Mouse (Mus musculus) A20 (cell line): Measurements from ENCODE around the gene Prf1.

Experiments used
- DNase-seq: peaks from one replicate; pipeline ENCODE4 v3.0.0-alpha.2; 2011; ENCODE audit warnings: low read depth, low spot score

The Prf1 gene

DNA sequence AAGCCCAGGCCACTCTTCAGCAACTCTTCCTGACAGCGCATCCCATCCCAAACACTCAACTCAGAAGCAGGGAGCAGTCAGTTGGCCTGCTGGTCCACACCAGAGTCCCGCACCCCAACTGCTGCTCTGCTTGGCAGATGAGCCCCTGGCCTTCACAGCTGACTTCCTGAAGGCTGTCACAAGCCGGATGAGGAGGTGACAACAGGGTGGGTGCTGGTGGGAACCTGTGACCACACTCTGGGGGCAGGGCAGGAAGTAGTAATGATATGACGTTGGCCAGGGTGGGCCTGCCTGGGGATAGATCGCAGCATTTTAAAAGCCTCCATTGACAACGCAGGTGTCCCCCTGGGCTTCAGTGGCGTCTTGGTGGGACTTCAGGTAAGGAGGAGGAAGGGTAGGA lies at the start of gene Prf1:
Gene Prf1, plus strand, starts transcription at position 357 of the 400 bp plus-strand sequence.
- no peak for DNase-seq

DNA sequence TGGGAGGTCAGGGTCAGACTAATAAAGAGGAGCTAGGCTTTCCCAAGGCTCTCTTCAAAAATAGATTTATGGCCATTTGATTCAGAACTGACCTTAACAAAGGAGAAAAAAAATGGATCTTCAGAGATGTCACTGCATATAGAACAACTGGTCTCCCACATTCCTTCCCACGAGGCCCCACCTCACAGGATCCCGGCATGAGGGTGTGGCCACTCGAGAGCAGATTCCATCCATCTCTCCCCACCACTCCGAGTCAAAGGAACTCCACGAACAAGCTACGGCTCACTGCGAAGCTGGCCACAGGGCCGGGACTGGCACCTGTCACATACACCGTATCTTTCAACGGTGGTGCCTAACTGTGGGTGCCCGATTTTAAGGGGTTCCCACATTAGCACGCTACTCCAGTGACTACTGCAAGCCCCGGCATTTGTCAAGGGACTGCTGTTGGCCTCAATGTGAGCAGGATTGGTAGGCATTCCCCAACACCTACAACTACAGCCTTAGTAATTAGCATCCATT lies 49.0 kb upstream of the Prf1 start:
- no peak for DNase-seq

DNA sequence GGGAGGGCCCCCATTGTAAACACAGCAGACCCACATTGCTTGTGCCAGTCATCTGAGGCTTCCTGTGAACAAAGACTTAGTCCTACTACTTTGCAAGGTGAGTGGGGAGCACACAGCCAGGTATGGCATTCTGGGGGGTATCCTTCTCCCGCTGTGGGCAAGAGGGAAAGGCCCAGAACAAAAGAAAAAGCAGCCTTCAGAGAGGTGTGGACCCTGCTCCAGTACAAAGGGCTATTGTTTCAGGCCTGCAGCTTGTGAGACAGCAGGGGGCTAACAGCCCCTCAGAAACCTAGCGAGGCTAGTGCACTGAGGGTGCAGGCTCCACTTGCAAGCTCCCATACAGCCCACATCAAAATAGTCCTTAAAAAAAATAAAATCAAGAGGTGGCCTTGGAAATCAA lies 47.7 kb upstream of the Prf1 start:
- no peak for DNase-seq

DNA sequence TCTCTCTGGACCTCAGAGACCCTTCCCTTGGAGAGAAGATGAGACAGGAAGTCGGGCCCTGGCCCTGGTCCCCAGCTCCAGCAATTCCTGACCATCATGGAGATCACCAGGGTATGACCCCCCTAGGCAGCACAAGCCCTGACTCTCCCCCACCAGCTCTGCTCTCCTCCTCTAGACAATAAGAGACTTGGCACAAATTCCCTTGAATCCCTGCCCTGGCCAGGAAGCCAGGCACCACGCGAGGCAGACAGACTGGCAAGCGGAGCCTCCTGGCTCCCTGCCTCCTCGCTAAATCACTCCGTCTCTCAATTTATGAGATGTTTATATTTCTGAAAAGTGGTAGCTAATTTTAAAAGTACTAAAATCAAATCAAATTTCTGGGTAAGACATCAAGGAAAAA lies 42.9 kb upstream of the Prf1 start:
- DNase-seq: no peak

DNA sequence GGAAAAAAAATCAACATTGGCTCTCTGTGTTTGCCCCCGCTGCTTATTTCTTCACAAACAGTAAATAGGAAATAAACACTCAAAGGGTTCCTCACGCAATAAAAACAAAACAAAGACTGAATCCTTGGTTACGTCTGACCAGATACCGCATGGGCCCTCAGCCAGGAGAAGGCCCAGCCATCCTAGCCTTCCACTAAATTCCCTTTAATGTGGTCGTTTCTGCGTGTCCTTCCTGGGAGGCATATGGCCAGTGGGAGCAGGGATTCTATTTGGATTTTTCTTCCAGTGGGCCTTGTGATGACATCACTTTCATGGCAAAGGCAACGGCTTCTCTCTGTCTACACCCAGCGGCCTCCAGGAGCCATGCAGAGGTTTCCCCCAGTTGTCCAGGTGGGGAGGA lies 42.4 kb upstream of the Prf1 start:
- no peak for DNase-seq

DNA sequence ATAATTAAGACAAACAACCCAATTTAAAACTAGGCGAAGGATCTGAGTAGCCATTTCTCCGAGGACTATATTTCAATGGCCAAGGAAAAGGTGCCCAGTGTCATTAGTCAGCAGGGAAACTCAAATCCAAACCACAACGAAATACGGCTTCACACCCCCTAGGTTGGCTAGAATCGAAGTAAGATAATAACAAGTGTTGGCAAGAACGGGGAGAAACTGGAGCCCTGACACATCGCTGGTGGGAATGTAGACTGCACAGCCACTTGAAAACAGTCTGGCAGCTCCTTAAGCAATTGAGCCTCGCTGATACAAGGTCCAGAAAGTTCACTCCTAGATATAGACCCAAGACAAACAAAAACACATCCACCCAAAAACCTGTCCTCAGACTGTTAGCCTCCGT lies 41.0 kb upstream of the Prf1 start:
- DNase-seq: no peak

DNA sequence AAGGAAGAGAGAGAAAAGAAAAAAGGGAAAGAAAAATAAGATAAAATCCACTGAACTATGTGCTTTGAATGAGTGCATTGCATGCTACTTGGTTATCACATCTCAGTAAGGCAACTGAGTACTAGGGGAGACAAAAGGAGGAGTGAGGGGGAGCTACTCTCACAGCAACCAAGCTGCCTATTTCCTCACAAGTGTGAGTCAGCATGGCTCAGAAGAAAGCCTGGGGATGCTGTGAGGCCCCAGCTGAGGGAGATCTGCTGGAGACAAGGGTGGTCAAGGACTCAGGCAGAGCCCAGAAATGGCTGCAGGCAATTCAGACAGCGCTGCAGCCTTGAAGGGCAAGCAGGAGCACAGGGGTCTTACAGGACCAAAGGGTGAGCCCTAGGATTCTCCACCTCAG lies 39.5 kb upstream of the Prf1 start:
- DNase-seq: no peak

DNA sequence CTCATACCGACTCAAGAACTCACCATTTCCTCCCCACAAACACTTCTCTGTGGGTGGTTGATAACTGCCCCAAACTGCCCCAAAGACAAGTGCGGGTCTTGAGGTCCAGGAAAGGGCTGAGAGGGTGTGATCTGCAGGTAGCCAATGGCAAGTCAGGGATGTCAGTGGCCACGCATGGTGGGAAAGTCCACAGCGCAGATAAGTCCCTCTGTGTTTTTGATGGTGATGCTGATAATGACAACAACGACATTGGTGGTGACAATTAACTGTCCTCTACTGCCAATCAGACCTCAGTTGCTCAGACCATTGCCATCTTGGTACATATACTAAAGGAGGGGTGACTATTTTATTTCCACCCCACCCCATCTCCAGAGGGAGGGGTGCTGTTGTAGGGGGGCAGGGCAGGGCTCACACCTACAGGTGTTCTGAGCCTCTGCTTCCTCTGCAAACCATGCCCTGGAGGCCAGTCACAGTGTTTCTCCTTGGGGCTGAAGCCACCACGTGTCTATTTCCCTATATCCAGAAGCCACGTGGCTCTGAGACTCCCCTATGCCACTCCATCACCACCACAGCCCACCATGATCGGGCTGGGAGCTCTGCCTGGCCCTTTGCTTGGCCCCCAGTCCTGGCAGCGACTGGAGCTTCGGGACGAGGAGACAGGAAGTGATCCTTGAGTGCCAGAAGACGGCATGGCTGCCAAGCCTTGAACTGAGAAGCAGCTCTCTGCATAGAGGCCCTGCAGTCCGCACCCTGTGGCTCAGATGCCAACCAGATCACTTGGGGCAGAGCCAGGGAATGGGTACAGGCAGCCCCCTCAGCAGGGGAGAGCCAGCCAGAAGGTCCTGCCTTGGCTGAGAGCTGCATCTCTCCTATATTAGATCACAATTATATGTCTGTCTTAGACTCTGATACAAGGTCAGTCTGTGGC lies 36.1 kb upstream of the Prf1 start:
- DNase-seq: no peak

DNA sequence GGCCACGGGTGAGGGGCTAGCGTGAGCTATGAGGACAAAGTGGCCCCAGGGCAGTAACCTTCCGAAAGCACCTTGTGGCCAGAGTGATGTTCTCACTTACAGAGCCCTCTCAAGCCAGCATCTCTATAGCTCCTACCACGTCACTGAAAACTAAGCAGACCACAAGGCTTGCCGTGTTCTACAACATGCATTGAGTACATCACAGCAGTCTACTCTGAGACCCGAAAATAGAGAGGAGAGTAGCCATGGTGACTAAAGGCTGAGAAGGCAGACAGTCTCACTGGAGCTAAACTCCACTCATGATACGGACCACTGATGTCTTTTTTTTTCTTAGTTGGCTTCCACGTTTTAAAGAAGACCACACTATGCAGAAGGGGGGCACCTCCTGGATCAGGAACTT lies 34.0 kb upstream of the Prf1 start:
- no peak for DNase-seq

DNA sequence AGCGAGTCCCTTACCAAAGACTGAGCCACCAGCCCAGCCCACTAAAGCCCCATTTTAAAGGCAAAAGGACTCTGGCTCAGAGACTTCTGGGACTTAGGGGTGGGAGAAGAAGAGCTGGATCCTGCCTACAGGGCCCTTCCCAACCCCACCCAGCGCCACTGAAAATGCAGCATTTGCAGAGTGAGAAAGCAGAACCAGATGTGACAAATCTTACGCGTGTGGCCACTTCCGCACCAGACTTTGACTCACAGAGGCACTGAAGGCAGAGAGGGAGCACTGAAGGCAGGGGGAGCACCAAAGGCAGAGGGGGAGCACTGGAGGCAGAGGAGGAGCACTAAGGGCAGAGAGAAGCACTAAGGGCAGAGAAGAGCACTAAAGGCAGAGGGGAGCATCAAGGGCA lies 30.3 kb upstream of the Prf1 start:
- no peak for DNase-seq

DNA sequence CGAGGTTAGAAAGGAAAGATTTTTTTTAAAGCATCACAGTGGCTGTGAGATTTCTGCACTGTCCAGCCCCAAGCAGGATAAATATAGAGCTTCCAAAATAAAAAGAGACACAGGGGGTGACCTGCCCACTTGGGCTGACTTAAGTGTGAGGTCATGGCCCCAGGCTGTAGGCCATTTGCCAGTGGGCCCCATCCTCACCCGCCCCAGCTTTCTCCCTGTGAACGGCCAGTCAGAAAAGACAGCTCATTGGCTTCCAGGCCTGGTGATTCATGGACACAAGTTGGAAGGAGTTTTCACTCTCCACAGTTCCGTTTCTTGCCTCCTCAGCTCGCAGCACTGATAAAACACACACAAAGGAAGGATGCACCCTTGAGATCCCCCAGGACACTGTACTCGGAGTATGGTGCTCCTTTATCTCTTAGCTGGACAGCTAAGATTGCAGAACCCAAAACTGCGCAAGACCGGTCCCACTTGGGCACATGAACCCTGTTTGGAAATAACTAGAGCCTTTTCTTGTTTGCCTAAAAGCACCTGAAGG lies 25.5 kb upstream of the Prf1 start:
- DNase-seq: no peak

DNA sequence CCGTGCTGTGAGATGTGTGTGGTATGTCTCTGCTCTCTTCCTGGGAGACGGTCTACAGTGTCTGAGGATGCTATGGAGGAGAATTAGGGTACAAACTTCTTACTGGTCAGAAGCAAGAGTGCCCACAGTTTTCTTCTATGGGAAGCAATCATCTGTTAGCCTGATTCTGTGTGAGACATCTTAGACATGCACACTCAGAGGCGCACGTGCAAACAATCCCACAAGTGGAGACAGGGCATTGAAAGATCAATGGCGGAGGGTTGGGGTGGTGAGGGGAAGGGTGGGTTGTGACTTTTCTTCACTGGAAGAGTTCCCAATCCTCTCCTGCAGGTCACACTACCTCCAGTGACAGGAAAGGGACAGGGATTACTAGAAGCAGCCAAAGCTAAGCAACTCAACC lies 25.0 kb upstream of the Prf1 start:
- DNase-seq: no peak

DNA sequence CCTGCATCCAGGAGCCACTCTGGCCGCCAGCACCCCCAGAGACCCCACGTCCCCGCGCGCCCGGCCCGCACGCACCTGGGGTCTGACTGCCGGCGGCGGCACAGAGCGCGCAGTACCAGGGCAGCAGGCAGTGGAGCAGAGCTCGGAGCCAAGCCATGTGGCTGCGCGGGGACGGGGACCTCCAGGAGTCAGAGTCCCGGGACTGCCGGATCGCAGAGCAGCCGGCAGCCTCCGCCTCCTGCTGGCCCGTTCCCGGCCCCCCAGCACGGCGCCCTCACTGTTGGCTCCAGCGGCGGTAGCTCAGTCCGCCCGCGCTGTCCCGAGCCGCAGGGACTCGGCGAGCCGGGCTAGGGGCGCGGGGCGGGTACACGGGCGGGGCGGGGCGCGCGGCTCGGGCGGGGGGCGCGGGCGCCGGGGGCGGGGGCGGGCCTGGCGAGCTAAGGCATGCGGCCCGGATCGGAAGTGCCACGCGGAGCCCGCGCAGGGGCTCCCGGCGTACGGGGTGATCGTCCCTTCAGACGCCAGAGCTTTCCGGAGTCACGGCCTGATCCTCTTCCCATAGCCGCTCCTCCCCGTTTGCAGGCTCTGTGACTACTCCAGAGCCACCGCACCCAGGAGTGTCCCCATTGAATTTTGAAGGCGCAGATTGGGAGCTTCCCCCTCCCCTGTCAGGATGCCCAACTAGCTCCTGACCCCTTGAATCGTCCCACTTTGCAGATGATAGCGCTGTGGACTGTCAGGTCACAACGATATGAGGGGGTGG lies 24.4 kb upstream of the Prf1 start, which contains the start of gene Adamts14:
Gene Adamts14, minus strand, starts transcription at position 358 of the 763 bp plus-strand sequence.
- no peak for DNase-seq

DNA sequence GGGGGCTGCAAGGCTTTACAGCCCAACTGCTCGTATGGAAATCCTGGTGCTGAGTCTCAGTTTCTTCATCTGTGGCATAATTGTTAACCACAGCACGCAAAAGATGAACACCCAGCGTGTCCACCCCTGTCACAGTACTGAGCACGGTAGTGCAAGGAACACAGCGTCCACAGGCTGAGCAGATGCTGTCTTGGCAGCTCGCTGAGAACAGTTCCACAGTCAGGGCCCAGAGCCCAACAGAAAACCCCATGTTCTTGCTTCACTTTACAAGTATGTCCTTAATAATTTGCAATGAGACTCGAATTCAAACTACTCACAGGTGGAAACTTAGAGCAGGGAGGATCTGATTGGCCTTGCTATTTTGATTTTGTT lies 23.8 kb upstream of the Prf1 start:
- DNase-seq: no peak

DNA sequence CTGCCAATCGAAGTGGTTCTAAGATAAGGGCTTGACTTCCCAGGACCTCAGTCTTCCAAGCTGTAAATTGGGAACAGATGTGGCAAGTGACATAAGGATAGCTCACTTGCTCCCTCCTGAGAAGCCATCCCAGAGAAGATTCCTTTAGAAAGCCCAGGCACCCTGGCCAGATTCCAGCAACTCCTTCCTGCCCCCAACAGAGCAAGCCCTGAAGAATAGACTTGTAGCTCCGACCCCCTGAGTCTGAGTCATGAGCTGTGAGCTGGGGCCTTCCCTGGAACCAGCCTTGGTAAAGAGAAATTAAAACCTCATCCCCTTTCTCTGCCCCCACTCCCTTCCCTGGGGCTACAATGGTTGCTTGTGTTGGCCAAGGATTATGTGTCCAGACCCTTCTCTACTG lies 23.1 kb upstream of the Prf1 start:
- DNase-seq: no peak

DNA sequence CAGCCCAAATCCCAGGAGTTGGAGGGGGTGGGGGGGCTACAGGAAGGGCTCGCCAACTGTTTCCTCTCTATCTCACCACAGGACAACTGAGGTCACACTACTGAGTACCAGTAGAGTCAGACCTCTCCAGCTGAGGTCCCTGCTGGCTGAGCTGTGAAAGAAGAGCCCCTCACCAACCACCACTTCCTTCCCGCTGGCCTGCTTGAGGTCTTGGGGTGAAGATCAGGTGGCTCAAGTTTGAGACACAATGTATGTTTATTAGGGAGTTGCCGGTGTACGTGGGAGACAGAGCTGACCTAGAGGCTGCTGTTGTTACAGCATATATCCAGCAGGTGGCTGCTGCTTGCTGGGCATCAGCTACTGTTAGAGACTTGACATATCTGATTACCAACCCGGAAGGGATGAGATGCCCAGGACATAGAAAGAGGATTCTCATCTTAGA lies 21.9 kb upstream of the Prf1 start:
- DNase-seq: peak; percentile 57

DNA sequence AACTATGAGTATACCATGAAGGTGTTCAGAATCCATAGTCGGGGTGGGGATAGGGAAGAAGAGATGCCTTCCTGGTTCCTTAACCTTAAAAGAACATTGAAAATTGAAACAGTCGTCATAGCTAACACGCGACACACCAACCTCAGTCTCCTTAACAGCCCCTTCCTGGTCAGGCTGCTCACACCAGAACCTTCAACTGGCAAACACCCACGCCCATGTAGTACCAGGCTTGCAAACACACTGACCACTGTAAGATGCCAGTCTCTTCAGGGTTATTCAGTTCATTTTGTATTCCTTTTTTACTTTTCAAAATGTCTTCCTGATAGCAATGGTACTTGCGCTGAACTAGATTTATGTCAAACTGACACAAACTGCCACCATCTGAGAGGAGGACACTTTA lies 20.6 kb upstream of the Prf1 start:
- no peak for DNase-seq

DNA sequence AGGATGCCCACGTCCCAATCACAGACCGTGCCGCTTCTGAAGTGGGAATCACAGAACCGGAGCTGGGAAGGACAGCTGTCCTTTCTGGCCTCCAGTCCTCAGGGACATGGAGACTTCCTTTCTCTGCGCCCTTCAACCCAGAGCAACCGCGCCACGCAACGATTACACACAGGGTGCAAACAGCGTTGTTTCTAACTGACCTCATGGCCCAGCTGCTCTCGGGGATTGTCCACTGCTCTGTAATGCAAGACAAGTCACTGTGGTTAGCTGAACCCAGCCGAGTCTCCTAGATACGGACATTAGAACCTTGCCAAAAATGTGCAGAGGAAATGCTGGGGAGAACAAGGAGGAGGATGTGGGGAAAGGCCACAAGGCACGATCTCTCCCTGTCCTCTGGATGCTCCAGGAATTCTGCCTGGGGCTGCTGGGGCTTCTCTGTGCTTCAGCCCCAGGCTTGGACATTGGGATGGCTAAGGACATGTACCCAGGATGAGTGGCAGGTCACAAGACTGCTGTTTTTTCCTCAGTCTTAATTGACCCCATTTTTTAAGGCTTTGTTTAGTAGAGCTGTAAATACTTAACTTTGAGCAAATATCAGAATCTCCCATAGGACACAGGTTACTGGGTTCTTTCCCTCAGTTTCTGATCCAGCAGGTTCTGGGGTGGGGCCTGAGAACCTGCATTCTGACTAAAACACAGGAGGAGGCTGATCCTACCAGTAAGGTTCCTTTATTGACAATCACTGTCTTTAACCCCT lies 19.5 kb upstream of the Prf1 start:
- no peak for DNase-seq

DNA sequence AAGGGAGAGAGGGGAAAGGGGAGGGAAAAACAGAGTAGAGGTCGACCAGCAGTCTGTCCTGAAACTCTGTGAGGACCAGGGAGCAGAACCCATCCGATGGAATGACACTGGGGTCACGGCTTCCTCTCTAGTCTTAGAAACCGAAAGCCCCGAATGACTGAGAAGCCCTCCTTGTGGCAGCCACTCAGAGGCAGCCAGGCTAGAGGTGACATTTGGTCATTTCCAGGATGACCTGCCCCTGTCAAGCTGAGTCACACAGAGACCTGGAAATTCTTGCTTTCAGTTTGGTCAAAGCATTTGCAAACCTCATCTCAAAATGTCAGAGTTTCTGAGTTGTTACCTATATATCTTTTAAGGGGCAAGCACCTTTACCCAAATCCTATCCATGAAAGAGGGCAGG lies 16.5 kb upstream of the Prf1 start:
- no peak for DNase-seq

DNA sequence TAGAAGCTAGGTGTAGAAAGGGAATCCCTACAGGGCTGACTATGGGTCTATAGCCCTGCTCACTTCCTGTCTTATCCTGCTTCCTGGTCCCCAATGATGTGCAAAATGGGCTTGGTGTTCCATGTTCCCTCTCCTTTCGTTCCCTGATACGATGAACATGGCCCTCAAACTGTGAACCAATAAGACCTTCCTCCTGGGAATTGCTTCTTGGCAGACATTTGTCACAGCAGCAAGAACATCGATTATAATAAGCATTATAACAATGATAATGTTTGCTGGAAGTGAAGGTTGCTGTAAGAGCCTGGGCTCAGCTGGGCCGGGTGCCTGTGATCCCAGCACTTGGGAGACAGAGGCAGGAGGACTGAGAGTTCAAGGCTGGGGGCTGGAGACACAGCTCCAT lies 13.3 kb upstream of the Prf1 start:
- DNase-seq: no peak

DNA sequence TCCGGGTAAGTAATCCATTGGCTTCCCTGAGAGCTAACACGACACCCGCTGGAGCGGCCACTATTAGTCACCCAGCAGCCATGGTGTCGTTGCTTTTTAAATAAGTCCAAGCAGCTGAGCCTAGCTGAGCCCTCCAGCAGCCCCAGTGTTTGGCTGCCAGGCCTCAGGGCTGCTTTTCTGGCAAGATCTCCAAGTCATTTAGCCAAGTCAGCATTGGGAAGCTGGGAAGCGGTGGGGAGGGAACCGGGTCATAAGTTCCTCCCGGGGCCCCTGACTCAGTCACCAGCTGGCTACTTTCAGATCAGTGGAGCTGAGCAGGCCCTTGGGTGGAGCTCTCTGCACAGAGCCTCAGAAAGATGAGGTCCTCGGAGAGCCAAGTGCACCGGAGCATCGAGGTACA lies 12.4 kb upstream of the Prf1 start:
- DNase-seq: no peak

DNA sequence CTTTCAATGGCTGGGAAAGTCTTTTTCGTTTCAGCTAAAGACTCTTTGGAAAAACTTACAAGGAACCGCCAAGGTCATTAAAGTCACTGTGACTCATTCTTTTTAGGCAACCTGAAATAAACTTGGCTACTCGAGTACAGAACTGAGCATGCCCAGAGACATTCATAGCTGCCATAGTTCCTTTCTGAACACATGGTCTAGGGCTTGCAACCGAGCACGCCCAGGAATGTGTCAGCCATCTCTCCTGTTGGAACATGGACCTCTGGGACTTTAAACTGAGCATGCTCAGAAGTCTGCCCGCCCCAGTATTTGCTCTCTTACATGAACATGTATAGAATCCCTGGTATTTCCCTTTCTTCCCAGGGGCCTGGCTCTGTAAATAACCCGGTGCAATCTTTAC lies 11.4 kb upstream of the Prf1 start:
- no peak for DNase-seq
